Mouse (Mus musculus) mouse trophoblast stem cell (cell line): ENCODE measurements around the gene Synm.

ENCODE experiments used
- in situ Hi-C, 2 experiments: fragments of 300-500 bp; cut with MseI, MboI; formaldehyde crosslinking; loops; 2 replicates in 1 of 2; 3 replicates in 1 of 2; pipeline ENCODE4 v1.15.1; 2025

Synm gene

GRCm38 (mm10) chr7:67701252-67701914 lies 58.2 kb downstream of the Synm start:
- in situ Hi-C loops = no loop called here

DNA sequence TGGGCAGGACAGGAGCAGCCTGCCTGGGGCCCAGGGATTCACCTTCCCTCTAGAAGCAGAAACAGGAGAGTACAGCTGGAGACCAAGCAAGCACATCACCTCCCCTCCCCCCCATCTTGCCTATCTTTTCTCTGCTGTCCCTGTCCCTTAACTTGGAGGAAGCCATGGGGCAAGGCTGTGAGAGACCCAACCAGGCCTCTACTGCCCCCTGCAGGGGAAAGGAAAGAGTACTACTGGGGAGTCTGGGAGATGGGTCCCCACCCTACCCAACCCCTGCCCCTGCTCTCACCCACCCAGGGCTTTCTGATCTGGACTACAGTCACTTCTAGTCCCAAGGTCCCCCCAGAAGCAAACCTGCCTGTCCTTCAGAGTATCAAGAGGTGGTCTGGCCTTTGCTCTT lies 58.7 kb downstream of the Synm start:
- in situ Hi-C loops = no loop called here

GRCm38 (mm10) chr7:67699301-67699700 lies 60.2 kb downstream of the Synm start:
- in situ Hi-C loops = no loop called here

DNA sequence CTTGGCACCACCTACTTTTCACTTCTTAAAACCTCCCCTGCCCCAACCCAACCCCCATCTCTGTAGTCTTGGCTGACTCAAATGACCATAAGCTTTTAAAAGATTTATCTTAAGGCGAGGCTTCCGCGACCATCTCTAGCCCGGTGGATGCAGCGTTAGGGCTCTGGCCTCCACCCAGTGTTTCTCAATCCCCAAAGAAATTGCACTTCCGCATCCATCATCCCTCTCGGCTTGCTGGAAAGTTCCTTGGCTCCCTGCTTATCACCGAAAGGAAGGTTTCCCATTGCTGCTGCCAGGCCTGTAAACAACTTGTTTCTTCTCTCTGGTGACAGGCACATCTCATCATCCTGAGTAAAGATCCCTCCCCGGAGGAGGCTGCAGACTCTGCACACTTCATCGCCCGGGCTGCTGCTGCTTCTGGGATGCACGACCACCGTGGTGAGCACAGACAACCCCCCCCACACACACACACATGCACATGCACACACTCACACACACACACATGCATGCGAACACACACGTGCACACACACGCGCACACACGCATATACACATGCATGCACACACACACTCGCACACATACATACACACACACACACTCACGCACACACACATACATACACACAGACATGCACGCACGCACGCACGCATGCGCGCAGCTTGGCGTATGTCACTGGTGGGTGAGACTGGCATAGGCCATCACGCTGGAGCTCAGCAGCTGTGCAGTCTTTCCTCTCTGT lies 61.5 kb downstream of the Synm start:
- in situ Hi-C loops = no loop called here

- in situ Hi-C loops = no loop called here
Measured at GRCm38 (mm10) chr7:67695906-67696305, 63.6 kb downstream of the Synm start.

DNA sequence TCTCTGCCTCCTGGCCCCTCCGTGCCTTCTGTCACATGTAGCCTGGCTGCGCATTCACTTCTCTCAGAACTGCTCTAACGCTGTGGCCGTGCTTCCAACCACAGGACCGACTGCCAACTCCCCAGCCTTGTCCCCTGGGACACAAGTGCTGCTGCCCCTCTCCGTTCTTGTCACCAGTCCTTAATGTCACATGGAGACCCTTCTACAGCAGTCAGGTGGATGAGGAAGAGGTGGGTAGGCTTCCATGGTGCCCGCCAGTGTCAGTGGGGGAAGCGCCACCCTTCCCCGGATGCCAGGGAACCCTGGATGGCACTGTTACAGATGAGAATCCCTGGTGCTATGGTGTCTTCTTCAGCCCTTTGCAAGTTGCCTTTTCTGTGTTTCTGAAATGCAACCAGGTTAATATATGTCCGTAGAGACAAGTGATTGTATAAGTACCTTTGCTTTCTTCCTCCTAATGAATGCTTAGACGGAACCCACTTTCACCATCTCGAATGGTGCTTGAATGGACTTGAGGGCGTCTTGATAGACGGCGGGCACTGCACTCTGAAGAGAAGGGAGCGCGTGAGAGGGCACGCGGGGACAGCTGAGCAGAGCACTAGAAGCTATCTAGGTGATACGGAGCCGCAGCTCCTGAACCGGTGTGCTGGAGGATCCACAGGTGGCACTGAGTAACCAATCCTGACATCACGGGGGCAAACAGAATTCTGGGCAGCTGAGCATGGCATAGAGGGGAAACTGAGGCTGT lies 66.6 kb downstream of the Synm start:
- in situ Hi-C loops = no loop called here

DNA sequence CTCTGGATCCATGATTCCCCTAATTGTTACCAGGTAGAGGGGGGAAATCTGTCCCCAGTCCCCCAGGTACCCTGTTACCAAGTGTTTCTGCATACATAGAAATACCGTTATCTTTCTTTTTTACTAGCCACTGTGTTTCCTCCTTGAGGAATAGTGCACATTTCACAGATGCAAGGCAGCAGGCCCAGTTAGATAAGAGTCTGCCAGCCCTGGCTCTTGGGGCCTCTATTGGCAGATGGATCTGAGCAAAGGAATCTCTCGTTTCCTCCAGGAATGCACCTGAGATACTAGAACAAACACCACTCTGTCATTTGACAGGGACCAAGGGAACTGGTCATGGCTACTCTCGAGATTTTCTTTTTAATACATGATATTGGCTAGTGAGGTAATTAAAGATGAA lies 67.4 kb downstream of the Synm start:
- in situ Hi-C loops = no loop called here

GRCm38 (mm10) chr7:67691036-67691435 lies 68.5 kb downstream of the Synm start:
- in situ Hi-C loops = no loop called here

DNA sequence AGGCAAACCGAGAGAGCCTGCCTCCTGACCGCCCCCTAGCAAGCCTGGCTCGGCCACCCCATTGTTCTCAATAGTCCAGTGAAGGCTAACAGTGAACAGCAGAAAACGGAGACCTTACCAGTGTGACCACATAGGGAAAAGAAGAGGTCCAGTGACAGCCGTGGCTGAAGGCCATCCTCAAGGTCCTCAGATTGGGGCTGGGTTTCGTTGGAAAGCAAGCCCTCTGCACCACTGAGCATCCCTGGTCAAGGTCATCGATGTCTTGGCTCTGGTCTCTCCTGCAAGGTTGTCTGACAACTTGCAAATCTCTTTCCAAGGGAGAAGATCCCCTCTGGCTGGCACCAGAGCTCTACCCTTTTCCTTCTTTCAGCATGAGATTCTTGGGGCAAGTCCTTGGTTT lies 69.7 kb downstream of the Synm start:
- in situ Hi-C loops = no loop called here

DNA sequence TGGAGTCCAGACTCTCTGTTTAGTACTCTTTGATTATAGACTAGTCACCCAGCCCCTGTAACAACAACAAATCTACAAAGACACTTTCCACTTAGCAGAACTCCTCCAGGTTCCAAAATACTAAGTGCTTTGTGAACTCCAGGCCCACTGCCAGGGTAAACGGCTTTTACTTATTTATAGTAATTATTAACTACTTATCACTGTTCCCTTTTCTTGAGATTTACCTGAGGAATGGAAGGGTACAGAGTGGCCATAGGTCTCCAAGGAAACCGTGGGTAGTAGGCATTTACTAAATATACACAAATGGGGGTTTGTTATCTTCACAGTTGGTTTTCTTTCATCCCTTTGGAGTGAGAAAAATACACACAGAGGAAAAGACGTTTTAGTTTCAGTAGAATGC lies 71.3 kb downstream of the Synm start:
- in situ Hi-C loops = no loop called here

- in situ Hi-C loops = no loop called here
Measured at GRCm38 (mm10) chr7:67686545-67686944, 73.0 kb downstream of the Synm start.

- in situ Hi-C loops = no loop called here
Measured at GRCm38 (mm10) chr7:67683006-67683405, 76.5 kb downstream of the Synm start.

GRCm38 (mm10) chr7:67681078-67681477 lies 78.5 kb downstream of the Synm start:
- in situ Hi-C loops = no loop called here
